Mouse (Mus musculus) frontal cortex, adult 2 months (tissue): ENCODE measurements at regions not wholly inside any gene's neighbourhood (a gene's known extent, or its start where the extent isn't known, plus 50 kb on each side); places are given as distances from the start of the nearest gene placed in this dataset.

ENCODE experiments used
- DNase-seq, 2 experiments: peaks; one replicate each; pipeline ENCODE4 v3.0.0; 2022; ENCODE audit warnings: low spot score in 1 of 2; ENCODE audit errors: extremely low spot score in 1 of 2

DNA sequence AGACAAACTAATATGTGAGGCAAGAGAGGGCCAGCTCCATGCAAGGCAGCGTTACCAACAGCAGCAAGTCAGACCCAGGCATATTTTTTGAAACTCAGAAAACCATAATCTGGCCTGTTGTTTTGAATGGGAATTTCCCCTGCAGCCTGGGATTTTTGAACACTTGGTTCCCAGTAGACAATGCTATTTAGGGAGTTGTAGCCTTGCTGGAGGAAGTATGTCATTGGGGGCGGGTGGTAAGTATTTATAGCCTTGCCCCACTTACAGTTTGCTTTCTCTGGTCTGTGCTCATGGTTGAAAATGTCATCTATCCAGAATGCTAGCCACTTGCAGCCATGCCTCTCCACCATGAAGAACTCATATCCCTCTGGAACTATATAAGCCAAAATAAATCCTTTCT lies 894.9 kb upstream of the Car8 start:
- peak in 1 of 2 experiments; percentile 59 for DNase-seq

- DNase-seq: peak in 1 of 2 experiments; percentile 46
Measured at GRCm38 (mm10) chr4:9132982-9133625, 894.3 kb upstream of the Car8 start.

DNA sequence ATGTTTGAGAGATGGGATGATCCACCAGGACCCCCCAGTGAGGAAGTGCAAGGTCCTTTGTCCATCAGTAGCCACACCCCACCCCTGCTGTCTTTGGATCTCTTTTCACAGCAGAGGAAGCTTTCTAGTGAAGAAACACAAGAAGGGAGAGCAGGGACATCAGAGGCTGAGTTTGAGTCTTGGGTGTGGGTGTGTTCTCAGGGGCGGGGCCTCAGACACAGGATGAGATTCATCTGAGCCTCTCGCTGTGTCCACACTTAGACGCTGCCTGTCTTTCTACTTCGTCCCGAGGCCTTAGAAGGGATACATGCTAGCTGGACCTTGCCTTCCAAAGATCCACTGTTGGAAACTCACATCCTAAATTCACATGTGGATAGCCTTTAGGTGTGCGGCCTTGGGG lies 893.5 kb upstream of the Car8 start:
- DNase-seq: no peak

GRCm38 (mm10) chr4:9131610-9132009 lies 892.8 kb upstream of the Car8 start:
- DNase-seq: no peak

DNA sequence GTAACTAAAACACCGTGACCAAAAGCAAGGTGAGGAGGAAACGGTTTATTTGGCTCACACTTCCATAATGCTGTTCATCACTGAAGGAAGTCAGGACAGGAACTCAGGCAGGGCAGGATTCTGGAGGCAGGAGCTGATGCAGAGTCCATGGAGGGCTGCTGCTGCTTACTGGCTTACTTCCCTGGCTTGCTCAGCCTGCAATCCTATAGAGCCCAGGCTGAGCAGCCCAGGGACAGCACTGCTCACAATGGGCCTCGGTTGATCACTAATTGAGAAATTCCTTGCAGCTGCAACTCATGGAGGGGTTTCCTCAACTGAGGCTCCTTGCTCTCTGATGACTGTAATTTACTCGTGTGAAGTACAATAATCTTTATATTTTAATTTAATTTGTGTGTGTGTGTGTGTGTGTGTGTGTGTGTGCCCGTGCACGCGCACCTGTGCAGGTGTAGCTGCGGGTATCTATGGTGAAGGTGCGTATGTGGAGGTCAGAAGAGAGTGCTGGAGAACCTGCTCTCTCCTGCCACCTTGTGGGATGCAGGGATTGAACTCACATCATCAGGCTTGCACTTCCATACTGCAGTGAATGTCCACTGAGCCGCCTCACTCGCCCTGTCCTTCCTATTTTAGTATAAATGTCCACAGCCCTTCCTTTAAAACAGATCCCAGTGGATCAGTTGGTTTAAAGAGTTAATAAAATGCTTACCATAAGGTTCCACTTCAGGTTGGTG lies 886.6 kb upstream of the Car8 start:
- peak in 1 of 2 experiments; percentile 39 for DNase-seq

GRCm38 (mm10) chr4:9124586-9125232 lies 885.9 kb upstream of the Car8 start:
- no peak for DNase-seq

- no peak for DNase-seq
Measured at GRCm38 (mm10) chr4:9124109-9124508, 885.3 kb upstream of the Car8 start.

- no peak for DNase-seq
Measured at GRCm38 (mm10) chr4:9123396-9124031, 884.7 kb upstream of the Car8 start.

DNA sequence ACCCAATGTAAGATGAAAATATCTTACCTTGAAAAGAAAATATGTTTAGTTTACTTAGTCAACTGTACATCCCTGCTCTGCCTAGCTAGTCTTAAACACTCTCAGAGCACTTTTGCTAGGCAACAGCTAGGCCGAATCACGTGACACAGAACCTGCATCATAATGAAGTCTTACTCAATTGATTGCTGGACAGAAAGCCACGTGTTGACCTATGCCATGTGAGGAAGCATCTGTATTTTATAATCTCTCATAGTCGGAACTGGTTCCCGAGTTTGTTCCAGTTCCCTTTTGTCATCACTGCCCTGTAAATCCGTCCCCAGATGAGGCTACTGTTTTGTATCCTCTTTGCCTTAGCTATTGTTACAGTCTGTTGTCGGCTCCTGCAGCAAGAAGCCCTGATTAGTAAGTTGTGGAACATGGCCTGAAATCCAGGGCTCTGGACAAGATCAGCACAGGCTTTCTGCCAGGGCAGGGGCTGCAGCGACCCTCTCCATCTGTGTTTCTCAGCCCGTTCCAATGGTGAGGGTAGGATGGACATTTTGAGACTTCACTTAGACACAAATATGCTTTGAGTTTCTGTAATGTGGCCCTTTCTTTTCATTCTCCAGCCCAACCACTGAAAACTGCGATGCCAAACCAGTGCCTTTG lies 883.9 kb upstream of the Car8 start:
- DNase-seq: no peak

DNA sequence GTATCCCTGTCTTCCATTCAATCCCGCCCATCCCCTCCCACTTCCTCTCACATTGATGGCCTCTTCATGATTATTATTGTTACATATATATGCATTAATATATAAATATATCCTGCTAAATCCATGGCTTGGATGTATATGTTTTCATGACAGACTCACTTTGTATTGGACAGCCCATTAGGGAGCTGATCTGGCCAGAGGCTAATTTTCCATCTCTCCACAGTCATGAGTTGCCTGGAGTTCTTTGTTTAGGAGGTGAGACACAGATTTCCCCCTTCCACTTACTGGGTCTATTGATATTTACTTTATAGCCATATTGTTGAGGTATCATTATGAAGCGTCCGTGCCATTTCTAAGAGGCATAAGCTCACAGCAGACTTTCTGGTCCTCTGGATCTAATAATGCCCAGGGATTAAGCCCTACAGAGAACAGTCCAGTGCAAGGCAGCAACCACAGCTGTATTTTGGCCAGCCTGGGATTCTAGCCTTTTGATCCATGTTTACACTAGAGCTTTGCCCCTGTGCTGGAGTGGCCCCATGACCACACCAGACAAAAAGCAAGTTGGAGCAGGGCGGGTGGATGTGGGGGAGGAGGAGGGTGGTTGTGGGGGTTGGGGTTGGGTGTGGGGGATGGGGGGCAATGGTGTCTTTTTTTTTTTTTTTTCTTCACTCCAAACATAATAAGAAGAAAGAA lies 878.3 kb upstream of the Car8 start:
- no peak for DNase-seq

- no peak for DNase-seq
Measured at GRCm38 (mm10) chr4:9115874-9116273, 877.0 kb upstream of the Car8 start.

DNA sequence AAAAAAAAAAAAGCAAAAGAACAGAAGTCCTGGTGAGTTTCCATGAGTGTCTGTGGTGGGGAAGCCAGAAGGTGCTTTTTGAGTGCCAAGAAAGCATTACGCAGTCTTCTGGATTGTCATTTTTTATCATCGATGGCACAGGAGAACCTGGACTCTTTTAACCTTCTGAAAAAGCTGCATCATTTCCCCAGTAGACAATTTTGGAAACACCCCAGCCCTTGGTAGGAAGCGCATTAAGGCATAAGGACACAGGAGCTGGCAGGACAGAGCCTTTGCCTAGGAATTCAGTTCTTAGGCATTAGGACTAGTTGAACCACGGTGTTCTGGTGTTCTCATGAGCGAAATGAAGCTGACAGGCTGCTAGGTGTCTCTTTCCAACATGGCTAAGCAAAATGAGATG lies 875.1 kb upstream of the Car8 start:
- no peak for DNase-seq

DNA sequence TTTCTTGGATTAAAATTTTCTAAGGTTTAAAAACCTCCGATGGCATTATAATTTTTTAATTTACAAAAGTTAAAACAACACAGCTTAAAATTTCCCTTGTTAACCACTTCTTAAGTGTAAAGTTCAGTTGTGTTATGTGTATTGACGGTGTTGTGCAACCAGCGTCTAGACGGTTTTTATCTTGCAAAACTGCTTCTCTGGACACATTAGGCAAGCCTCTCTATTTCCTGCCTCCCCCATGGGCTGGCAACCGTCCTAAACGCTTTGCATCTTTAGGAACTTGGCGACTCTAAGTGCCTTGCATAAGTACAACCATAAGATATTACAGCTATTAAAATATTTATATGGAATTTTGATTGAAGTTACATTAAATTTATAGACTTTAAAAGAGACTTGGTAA lies 871.5 kb upstream of the Car8 start:
- DNase-seq: no peak

DNA sequence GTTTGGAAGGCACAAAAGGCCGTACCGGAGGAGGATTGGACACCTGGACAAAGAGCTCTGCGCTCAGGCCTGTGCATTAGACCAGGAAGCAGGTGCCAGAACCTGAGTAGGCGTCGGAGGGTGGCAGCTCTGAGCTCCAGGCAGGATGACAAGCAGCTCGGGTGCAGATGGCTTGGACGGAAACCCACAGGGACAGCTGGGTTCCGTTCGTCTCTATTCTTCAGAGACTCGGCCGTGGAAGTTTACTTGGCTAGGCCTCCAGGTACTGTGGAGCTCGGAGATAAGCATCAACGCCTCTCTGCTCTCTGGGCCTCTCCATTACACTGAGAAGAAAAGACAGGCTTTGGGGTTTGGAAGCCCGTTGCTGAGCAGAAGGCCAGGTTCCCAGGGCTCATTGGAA lies 868.5 kb upstream of the Car8 start:
- DNase-seq: peak in 1 of 2 experiments; percentile 42

- DNase-seq: no peak
Measured at GRCm38 (mm10) chr4:9106778-9107177, 867.9 kb upstream of the Car8 start.

DNA sequence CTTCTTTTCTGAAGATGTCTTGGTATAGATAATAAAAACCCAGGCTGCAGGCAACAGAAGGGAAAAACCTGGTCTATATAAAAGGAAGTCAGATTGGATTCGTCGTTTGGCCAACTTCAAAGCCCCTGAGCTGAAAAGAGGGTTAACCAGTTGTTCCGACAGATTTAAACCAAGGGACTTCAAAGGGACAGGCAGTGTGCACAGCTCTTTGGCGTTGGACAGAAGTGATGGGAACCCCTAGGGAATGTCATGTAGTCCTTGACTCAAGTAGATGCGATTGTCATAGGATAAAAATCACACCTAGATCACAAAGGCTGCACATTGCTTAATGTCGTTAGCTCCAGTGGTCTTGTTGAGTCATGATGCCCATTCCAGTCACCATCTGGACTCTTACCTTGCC lies 865.8 kb upstream of the Car8 start:
- no peak for DNase-seq

DNA sequence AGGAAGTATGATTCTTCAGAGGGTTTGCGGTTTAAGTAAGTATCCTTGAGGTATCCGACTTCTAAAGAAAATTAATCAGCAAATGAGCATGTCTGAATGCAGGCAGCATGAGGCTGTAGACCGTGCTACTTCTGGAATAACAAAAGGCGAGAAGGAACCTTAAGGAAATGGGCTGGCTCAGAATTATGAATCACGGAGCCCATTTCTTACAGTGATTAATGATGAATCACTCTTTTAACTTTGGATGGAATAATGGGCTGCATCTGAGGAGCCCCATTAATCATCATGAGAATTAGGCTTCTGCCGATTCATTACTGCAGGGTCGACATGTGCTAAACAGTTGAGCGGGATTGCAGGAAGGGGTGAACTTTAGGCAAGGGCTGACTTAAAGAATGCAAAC lies 865.1 kb upstream of the Car8 start:
- no peak for DNase-seq

- peak; percentile 60 to 94 for DNase-seq
Measured at GRCm38 (mm10) chr4:9096809-9097700, 858.2 kb upstream of the Car8 start.

DNA sequence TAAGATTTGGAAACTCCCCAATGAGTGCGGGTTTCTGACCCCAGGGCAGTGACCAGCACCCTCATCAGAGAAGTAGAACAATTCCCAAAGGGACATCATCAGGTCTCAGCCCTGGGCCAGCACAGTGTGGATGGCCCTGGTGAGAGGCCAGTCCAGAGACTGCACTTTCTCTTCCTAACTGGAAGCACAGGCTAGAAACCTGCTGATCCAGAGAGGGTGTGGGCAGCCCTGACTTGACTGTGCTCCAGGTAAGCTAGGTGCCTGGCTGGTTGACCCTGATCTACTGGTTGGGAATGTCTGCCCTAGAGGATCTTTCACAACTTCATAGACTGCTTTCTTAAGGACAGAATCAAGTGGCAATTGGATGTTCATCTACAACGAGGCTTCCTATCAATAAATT lies 857.4 kb upstream of the Car8 start:
- DNase-seq: no peak
